Mouse (Mus musculus): ENCODE results near the gene Samd4b.
A peak's percentile ranks its signal among the peaks of the same experiment; 100 is the strongest.
"Not testable (repeated sequence)": the region's sequence is repeated elsewhere in the genome, so short reads cannot be mapped to it uniquely, and the experiment has no call there.

Samd4b gene

DNA sequence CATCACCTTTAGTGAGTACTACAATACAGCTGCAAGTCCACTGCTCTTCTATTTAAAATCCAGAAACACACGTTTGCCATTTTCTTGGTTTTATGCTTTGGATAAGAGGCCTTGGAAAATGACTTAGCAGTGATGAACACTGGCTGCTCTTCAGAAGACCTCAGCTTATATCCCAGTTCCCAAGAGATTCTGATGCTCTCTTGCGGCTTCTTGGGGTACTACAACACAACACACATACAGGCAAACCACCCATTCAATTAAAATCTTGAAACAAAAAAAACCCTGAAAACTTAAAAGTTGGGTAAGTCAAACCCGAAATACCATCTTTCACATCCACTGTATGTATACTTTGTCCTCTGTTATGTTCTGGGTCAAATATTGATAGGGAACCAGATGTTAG, 199.9 kb downstream of the Samd4b start:
- no peak for DNase-seq (ENCODE audit: low spot score)

DNA sequence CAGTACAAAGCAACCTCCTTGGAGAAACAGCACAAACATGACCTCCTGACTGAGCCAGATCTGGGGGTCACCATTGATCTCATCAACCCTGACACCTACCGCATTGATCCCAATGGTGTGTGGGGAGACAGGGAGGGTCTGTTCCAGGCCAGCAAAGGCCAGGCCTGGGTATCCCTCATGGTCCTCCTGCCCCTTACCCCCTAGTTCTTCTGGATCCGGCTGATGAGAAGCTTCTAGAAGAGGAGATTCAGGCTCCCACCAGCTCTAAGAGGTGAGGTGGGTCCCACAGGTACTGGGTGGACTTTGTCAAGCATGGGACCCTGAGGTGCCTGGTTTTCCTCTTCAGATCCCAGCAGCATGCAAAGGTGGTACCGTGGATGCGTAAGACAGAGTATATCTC, 202.5 kb downstream of the Samd4b start:
- DNase-seq (ENCODE audit: low spot score): no peak

DNA sequence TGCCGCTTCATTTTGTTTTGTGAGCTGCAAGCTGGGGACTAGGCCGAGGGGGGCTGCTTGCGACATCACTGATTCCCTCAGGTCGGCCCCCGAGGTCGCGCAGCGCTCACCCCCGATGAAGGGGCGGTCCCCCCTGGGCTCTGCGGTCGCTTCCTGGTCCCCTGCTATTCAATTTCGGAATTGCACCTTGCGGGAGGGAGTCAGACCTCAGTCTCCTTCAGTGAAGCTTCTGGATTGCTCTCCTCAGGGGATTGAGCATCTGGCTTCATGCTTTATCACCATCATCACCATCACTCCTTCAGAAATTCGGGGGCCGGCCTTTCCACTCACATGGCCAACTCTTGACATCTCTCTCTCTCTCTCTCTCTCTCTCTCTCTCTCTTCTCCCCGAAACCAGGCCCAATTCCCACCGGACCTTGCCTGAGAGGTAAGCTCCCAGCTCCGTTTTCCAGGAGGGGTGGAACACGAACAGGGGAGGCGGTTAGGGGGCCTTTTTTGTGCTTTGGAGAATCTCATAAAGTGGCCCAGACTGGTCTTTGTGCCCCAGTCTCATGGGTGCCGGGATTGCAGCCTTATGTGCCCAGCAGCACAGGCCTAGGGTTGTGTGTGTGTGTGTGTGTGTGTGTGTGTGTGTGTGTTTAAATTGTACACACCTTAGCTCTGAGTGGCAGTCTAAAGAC, 204.5 kb downstream of the Samd4b start:
- no peak for DNase-seq (ENCODE audit: low spot score)

DNA sequence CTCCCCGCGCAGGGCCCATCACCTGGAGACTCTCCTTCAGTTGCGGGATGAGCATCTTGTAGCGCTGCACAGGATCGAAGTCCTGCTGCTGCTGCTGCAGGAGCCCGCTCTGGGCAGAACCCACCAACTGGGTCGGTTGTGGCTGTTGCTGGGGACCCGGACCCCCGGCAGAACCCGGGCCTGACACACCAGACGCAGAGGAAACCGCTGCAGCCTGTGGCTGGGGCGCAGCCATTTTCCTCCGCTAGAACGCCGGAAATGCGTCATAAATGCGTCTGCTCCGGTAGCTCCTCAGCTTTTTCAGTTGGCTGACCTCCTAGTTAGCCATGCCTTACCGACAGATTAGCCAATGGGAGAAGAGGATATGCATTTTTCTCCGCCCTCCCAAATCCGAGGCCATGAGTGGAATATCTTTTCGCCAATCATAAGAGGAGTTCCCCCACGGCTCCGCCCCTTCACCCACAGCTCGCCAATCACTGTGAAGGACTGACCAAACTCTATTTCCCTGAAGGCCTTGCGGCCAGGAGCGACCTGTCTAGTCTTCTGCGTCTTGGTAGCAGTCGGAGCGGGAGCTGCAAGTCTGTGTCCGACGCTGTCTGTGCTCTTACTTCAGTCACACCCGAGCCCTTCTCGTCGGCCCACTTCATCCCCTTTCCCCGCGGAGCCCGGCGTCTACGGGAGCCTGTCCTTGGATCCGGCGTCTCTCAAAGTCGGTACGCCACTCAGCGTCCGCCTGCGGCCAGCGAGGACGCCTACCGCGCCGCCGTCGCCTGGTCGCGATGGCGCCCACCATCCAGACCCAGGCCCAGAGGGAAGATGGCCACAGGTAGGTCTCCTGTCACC, 205.3 kb downstream of the Samd4b start, which contains the start of the genes Med29 and Paf1:
Gene Med29 (minus strand): TSS at position 280 of the 843 bp plus-strand sequence.
Gene Paf1 (plus strand): TSS at position 523 of the 843 bp plus-strand sequence.
- DNase-seq (ENCODE audit: low spot score): peak; percentile 79

DNA sequence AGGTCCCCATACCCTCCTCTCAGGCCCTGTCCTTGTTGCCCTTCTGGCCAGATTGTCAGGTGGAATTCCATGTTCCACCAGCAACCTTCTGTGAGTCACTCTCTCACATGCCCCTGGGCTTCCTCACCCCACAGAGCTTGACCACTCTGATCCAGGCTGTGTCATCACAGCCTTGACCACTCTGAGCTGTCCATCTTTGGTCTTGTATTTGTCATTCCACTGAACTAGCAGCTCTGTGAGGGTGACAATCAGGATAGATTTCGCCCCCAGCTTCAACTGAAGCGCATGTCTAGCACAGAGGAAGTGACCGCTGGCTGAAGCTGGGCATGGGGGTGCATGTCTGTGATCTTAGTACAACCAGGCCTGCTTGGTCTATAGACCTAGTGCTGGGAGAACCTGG, 207.6 kb downstream of the Samd4b start:
- no peak for DNase-seq (ENCODE audit: low spot score)

DNA sequence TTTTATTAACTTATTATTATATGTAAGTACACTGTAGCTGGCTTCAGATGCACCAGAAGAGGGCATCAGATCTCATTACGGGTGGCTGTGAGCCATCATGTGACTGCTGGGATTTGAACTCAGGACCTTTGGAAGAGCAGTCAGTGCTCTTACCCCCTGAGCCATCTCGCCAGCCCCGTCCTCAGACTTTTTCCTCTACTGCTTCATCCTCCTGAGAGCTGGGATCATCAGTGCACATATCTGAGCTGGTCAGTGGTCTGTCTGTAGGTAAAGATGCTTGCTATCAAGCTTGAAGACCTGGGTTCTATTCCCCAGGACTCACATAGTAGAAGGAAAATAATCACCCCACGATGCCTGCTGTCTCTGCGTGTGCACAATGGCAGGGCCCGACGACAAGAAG, 210.6 kb downstream of the Samd4b start:
- not testable (repeated sequence) for DNase-seq (ENCODE audit: low spot score)

DNA sequence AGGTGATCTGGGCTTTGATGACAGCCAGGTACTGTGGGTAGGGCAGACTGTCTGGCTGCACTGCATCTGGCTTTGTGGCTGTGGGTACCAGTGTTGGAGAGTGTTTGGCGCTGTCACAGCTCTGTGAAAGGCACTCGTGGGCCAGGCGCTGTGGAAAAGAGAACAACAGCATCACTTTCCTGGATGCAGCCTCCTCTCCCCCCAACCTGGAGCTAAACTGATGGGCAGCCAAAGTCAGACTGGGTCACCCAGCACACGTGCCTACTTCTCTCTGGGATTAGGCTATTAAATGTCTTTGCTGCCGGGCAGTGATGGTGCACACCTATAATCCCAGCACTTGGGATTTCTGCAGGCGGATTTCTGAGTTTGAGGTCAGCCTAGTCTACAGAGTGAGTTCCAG, 211.1 kb downstream of the Samd4b start:
- DNase-seq (ENCODE audit: low spot score): not testable (repeated sequence)

DNA sequence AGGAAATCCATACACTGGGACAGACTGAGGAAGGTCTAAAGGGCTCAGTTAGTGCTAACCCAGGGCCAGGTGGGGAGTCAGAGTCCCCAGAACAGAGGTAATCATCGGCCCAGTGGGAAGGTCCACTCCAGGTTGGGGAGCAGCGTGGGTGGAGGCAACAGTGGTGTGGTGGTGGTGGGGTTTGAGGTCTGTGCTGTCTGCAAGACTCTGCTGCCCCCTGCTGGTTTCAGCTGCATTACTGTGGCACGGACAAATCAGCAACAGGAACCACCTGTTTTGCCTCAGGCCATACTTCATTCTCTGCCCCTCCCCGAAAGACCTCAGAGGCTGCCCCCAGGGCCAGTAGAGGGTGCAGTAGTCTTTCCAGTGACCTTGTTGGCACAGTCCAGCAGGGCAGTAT, 211.5 kb downstream of the Samd4b start:
- DNase-seq (ENCODE audit: low spot score): no peak

DNA sequence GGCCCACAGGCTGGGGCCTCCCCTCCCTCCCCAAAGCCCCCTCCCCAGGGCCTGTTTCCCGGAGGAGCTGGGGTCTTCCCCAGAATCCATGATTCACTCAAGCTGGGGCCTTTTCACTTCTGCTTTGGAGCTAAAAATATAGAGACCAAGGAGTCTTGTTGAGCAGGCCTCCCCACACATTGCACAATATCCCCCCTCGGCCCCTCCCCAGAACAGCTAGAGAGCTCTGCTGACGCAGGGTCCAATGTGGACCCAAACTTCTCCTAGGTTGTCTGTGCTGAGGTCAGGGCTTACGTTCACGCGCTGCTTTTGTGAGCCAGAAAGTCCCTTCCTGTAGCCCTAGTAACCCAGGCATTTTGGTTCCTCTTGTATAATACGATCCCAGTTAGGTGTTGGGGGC, 211.9 kb downstream of the Samd4b start:
- DNase-seq (ENCODE audit: low spot score): no peak

DNA sequence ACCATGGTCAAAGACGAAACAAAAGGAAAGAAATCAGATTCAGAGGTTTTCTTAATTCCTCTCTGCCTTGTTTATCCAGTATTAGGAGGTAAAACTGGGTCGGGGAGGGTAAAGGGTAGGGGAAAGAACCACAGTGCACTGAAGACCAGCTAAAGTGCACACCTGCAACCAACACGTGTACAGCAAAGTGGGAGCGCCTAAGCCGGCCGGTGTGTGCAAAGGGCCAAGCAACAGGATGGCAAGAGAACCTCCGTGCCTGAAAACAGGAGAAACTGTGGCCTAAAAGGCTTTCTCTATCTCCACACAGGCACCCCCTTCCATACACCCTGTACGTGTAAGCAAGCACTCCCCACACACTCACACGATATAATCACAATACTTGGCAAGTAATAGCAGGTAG, 212.7 kb downstream of the Samd4b start:
- no peak for DNase-seq (ENCODE audit: low spot score)

DNA sequence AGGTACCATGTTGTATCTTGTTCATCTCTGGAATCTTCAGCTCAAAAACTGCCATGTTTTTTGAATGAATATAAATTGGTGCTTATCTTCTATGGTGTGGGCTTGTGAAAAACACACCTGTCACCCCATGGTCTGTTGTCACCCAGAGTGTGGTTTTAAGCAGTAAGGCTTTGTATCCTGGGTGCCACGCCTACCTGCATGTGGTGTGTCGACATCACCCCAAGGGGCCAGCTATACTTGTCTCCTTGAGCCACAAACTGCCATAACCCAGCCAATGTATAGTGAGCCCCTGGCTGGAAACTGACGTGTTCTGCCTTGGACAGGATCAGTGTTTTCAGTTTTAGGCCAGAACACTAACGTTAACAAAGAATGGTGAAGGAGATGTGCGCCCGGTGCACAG, 213.8 kb downstream of the Samd4b start:
- no peak for DNase-seq (ENCODE audit: low spot score)

DNA sequence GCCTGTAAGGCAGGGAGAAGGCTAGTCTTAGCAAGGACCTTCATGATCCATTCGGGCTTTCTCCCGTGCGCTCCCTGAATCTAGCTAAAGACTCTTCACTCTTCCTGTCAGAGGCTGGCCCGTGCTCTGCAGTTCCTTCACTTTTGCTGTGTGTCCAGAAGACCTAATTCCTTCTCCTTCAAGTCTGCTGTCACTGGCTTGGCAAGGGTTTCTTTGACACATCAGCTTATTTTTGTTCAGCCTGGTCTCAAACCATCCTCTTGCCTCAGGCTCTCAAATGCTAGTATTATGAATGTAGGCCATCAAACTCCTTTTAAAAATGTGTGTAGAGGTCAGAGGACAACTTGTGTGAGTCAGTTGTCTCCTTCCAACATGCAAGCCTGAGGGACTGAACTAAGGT, 214.3 kb downstream of the Samd4b start:
- no peak for DNase-seq (ENCODE audit: low spot score)

DNA sequence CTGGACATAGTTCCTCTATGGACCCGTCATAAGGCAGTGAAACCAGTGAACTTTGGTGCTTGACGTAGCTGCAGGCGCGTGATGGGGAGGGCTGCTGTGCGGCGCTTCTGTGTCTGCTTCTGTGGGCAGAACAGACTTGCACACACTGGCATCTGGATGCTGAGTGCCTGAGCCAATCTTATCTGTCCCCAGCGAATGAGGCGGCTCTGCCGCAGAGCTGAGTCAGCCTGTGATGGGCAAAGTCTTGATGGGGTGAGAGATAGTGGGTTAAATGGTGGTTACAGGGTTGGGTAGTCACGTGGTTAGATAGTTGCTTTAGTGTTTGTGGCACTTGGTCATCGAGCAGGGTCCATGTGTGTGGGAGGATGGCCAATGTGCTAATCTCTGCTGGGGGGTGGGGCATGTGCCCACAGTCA, 215.0 kb downstream of the Samd4b start:
- DNase-seq (ENCODE audit: low spot score): no peak

DNA sequence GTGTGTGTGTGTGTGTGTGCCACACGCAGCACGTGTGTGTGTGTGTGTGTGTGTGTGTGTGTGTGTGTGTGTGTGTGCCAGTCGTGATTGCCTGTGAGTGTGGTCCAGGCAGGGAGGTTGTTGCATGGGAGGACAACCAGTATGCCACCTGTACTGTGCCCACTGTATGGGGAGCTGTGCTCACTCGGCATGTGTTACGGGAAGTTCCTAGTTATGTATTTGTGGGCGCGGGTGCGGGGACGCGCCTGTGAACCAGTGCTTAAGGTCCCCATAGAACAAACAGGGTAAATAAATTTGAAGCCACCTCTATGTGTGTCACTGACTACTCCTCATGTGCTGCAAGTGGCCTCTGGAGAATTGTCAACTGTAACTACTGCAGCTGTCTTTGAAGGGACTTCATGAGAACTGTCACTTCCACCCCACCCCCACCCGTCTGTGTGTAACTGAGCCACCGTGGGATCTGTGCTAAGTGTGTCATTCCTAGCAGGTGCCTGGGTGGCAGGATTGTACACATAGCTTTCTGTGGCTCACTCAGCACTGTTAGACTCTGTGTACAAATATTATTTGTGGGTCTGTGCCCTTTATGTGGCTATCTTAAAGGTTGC, 215.5 kb downstream of the Samd4b start:
- DNase-seq (ENCODE audit: low spot score): no peak

DNA sequence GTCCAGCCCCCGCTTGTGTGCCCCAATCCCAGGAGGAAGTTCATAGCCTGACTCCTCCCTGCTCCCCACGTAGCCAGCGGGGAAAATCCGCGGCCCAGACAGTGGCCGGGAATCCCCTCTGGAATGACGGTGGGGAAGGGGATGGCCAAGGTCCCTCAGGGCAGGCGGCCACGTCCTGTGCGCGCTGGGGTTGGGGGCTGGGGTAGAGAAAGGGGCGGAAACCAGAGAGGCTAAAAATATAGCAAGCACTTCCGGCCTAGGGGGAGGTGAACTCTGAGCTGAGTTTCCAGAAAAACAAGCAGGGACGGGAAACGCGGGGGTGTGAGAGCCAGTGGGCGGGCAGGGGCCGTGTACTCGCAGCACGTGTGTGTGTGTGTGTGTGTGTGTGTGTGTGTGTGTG, 216.0 kb downstream of the Samd4b start:
- no peak for DNase-seq (ENCODE audit: low spot score)

DNA sequence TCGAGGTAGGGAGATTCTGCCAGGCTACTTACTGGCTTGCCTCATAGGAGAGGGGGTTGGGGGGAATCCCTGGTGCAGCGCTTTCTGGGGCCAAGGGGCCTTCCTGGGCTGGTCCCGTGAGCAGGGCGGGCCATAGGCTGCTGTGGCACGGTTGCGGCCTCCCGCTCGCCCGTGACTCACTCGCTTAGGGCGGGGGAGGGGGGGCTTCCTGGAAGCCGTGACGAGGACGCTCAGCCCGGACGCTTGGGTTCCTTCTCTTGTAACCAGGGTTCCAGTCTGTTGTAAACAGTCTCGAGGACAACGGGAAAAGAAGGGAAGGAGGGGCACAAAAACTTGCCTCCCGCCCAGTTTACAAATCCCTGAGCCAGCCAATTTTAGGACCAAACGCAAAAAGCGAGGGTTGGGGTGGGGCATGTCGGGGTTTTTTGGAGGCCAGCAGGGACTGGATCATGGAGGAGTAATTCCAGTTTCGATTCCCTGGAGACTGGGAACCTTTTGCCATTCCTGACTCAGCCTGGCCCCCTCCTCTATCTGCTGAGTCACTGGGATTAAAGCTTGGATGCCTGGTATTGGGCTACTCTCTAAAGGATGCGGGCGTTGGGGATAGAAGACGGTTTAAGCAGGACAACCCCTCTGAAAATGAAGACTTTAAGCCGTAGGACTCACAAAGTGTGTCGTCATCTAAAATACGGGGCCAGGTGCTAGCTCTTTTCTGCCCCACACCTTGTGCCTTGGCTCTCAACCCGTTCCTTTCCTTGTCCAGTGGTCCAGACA, 216.7 kb downstream of the Samd4b start:
- no peak for DNase-seq (ENCODE audit: low spot score)

DNA sequence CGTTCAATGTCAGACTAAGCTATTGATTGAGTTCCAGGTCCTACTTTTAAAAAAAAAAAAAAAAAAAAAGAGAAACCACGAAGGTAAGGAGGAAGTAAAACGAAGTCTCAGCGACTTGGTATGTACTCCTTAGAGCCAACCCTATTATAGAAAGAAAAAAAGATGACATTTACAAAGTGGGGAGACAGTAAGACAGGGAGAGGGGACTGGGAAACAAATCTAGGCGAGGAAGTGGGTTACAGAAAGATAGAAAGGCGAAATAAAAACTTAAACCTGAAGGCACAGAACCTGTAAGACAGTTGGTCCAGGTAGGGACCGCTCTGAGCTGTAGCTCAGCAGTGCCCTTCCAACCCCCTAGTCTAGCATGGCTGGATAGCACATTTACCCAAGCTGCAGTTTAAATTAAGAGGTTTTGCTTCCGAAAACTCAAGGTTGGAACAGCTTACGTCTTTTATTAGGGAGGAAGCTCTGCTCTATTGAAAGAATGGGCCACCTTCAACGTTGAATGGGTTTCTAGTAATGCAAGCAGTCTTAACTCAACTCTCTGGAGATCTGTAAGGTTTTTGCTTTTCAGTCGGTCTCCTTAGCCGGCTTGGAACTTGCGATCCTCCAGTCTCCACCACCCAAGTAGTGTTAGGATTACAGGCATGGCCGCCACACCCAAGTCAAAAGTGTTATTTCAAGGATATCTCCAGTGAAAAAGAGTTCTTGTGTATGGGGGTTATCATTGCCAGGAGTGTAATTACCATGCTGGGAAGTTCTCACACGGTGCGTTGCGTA, 217.5 kb downstream of the Samd4b start, which contains the start of gene Zfp36:
Gene Zfp36 (minus strand): TSS at position 17 of the 780 bp plus-strand sequence.
- DNase-seq (ENCODE audit: low spot score): no peak

DNA sequence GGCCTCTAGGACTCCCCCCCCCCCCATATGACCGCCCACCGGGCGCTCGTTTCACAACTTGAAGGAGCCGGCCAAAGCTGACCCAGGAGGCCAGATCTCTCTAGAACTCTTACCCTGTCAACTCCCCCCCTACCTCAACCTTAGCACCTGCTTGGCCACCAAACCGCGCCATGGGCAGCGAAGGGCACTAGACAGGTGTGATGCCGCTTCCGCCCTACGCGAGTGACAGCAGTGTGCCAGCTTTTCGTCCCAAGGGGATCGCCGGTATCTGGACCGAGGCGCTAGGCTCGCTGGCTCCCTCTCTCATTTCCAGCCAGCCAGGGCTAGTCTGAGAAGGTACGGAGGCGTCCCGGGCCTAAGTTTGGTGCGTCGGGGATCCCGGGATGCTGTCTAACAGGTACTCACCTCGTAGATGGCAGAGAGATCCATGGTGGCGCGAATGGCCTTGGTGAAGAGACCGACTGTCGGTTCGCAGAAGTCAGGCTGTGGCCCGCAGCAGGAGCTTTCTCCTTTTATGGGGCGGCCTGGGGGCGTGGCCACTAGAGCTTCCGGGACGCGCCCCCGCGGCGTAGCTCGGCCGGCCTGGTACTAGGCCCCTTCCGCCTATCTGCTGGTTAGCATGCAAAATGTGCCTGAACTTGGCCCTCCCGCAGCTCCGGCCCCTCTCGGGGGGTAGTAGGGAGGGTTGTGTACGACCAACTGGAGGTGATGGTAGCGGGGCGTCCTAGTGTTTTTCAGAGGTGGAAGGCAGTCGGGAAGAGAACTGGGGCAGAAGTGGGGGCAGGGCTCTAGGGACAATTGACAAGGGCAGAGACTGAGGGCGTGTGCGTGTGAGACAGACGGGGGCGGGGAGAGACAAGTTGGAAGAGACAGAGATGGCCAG, 218.9 kb downstream of the Samd4b start:
- DNase-seq (ENCODE audit: low spot score): peak; percentile 87

DNA sequence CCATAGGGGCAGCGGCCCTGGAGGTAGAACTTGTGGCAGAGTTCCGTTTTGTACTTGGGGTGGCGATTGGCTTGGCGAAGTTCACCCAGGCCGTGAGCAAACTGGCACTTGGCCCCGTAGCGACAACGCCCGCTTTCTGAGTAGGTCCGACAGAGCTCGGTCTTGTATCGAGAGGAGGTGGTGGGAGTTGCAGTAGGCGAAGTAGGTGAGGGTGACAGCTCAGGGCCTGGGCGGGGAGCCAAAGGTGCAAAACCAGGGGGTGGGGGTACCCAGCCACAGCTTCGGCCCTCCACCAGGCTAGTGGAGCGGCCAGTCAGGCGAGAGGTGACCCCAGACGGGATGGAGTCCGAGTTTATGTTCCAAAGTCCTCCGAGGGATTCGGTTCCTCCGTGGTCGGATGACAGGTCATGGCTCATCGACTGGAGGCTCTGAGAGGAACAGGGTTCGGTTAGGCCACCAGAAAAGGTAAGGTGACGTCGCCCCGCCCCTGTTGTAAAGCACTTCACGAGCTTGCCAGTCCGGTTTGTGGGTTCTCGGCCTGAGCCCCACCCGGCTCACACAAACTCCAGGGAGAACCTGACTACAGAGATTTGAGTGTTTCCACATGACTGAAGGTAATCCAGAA, 219.8 kb downstream of the Samd4b start:
- DNase-seq (ENCODE audit: low spot score): no peak

All from urinary bladder, postnatal 10 days (tissue).